Mouse (Mus musculus): Measurements from ENCODE around the gene Nckap1.

- TF ChIP-seq CTCF (IDR thresholded peaks at IDR 0.05; ENCODE audit: control insufficient read depth, insufficient read depth, insufficient replicate concordance, low read depth, low read length) (no peak), POLR2A (IDR thresholded peaks at IDR 0.05; ENCODE audit: control insufficient read depth, low read depth, low read length) (no peak)
These were observed 31.5 kb downstream of the Nckap1 start for GRCm38 (mm10) chr2:80549704-80550103.
